ENCODE assay signal across 8 mouse cellular contexts in the genomic region with DNA sequence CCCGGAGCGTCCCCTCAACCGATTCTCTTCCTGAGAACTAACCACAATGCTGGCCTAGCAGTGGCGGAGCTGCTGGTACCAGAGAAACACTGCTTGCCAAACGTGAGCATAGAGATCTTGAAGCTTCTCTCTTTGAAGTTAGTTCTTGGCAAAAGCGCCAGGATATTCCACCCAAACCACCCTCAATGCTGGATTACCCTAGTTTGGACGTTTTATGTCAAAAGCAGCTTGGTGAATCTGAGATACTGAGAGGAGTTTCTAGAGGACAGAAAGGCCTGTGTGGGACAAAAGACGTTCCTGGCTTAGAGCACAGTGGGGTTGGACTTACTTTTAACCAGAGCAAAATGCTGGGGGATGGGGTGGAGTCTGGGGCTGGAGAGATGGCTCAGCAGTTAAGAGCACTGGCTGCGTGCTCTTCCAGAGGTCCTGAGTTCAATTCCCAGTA. TPM values are rescaled to one million over a fixed set of nuclear protein-coding genes. Genes with fewer than 3 reads are reported as not detected.
DNase-seq lines count a peak whose midpoint lies in the region; ATAC-seq and TF ChIP-seq lines count a peak whose summit lies in the region.

No protein-coding gene starts in this region.

- whole genome bisulfite sequencing in bone marrow, adult 2 months: 1% methylated on average over 9 of the region's 9 CpGs
- 7% methylated on average over 9 of the region's 9 CpGs for WGBS in heart, embryonic 16.5 days
- WGBS in liver, embryonic 15.5 days (ENCODE audit: insufficient replicate concordance): 2% methylated on average over 9 of the region's 9 CpGs
- WGBS in stomach, postnatal 0 days: 4% methylated on average over 9 of the region's 9 CpGs

- DNase-seq in left cerebral cortex, postnatal 4 days: peak; percentile 43
- DNase-seq in left cerebral cortex, postnatal 25 days (ENCODE audit: low spot score in 2 of 2): no peak
- DNase-seq in stomach, postnatal 0 days (ENCODE audit: low spot score): no peak
- DNase-seq in Muller cell, postnatal 12 days (ENCODE audit: inconsistent ontology term): no peak
- no peak for DNase-seq in adrenal gland, postnatal 25 days

- no peaks in the 10 kb centered on the region for H3K27me3 ChIP-seq in heart, embryonic 16.5 days (ENCODE audit: control insufficient read depth, insufficient read depth, low read length)
- H3K27me3 ChIP-seq in liver, embryonic 15.5 days: no peaks in the 10 kb centered on the region
- no peaks in the 10 kb centered on the region for H3K27me3 ChIP-seq in stomach, postnatal 0 days (ENCODE audit: control insufficient read depth, insufficient read depth, low read length)

- H3K4me1 ChIP-seq in bone marrow, adult 2 months (ENCODE audit: control insufficient read depth, insufficient read depth, low read length): peaks cover 4% of the 10 kb centered on the region
- H3K4me1 ChIP-seq in heart, embryonic 16.5 days (ENCODE audit: control insufficient read depth, insufficient read depth, low read length): peaks cover 10% of the 10 kb centered on the region; the same call in 1 of the 2 replicates
- H3K4me1 ChIP-seq in liver, embryonic 15.5 days (replicated peaks): peaks cover 50% of the 10 kb centered on the region
- H3K4me1 ChIP-seq in stomach, postnatal 0 days (replicated peaks; ENCODE audit: control insufficient read depth, insufficient read depth): 0 out of 2 replicates have a peak, but pooled peaks cover 2% of the 10 kb centered on the region

- no peak for TF ChIP-seq EP300 in stomach, postnatal 0 days (optimal IDR thresholded peaks at IDR 0.05)

- no peak for TF ChIP-seq POLR2A in bone marrow, adult 2 months (IDR thresholded peaks at IDR 0.05; ENCODE audit: borderline replicate concordance, control insufficient read depth, low read depth, low read length)

- no peak for TF ChIP-seq CTCF in bone marrow, adult 2 months (IDR thresholded peaks at IDR 0.05; ENCODE audit: control insufficient read depth, insufficient read depth, low read length)
- TF ChIP-seq CTCF in stomach, postnatal 0 days (IDR thresholded peaks at IDR 0.05; ENCODE audit: low read depth): no peak

- H3K36me3 ChIP-seq in heart, embryonic 16.5 days (ENCODE audit: control insufficient read depth, insufficient read depth): no peaks in the 10 kb centered on the region
- H3K36me3 ChIP-seq in liver, embryonic 15.5 days (replicated peaks): no peaks in the 10 kb centered on the region
- no peaks in the 10 kb centered on the region for H3K36me3 ChIP-seq in stomach, postnatal 0 days (ENCODE audit: control insufficient read depth, insufficient read depth, low read length)

- H3K4me2 ChIP-seq in heart, embryonic 16.5 days (ENCODE audit: low read depth, low read length): peak overlapping the region; percentile 92
- H3K4me2 ChIP-seq in liver, embryonic 15.5 days: peak overlapping the region; percentile 98
- H3K4me2 ChIP-seq in stomach, postnatal 0 days (replicated peaks; ENCODE audit: low read depth): peak overlapping the region; percentile 91

- H3K9me3 ChIP-seq in heart, embryonic 16.5 days (replicated peaks; ENCODE audit: control insufficient read depth, low read length): no peaks in the 10 kb centered on the region
- no peaks in the 10 kb centered on the region for H3K9me3 ChIP-seq in liver, embryonic 15.5 days (replicated peaks)
- H3K9me3 ChIP-seq in stomach, postnatal 0 days (ENCODE audit: control insufficient read depth, low read length): no peaks in the 10 kb centered on the region

- peak overlapping the region; percentile 74 for H3K4me3 ChIP-seq in bone marrow, adult 2 months (replicated peaks; ENCODE audit: control insufficient read depth, low read depth, low read length)
- H3K4me3 ChIP-seq in heart, embryonic 16.5 days (ENCODE audit: low read length): peak overlapping the region; percentile 74
- peak overlapping the region; percentile 90 for H3K4me3 ChIP-seq in liver, embryonic 15.5 days (replicated peaks)
- H3K4me3 ChIP-seq in stomach, postnatal 0 days (ENCODE audit: low read depth, low read length): peak overlapping the region; percentile 66

- peak overlapping the region; percentile 73 for H3K9ac ChIP-seq in heart, embryonic 16.5 days (ENCODE audit: low read length)
- peak overlapping the region; percentile 70 for H3K9ac ChIP-seq in liver, embryonic 15.5 days
- peak overlapping the region; percentile 66 for H3K9ac ChIP-seq in stomach, postnatal 0 days (ENCODE audit: low read length)

- H3K27ac ChIP-seq in bone marrow, adult 2 months (ENCODE audit: control insufficient read depth, insufficient read depth, low read depth, low read length, poor library complexity): peak overlapping the region; percentile 89
- H3K27ac ChIP-seq in heart, embryonic 16.5 days (ENCODE audit: low read length): peak overlapping the region; percentile 56
- H3K27ac ChIP-seq in liver, embryonic 15.5 days (replicated peaks): peak overlapping the region; percentile 85
- peak overlapping the region; percentile 65 for H3K27ac ChIP-seq in stomach, postnatal 0 days (replicated peaks)

- no peak for ATAC-seq in heart, embryonic 16.5 days (replicated peaks; ENCODE audit: extremely low read depth, insufficient read depth, low FRiP score)
- ATAC-seq in liver, embryonic 15.5 days (ENCODE audit: insufficient read depth): peak; percentile 31; the same call in 1 of the 2 replicates
- no peak for ATAC-seq in stomach, postnatal 0 days (ENCODE audit: low FRiP score, low TSS enrichment)

- intact Hi-C loops in left cerebral cortex, postnatal 4 days (cut with DNase I): no loop called here
- intact Hi-C loops in left cerebral cortex, postnatal 25 days (cut with DNase I): loop anchor here (1.0 kb wide), 1 partner anchor 39 kb away; a partner anchor contains a TSS

RNA-seq across cellular contexts. Expression of a gene that starts 0.6 kb away (rescaled TPM):
- 1 to 10 TPM; 5.6 to 6.2 TPM for total RNA-seq in left cerebral cortex, postnatal 4 days (2021)
- total RNA-seq in left cerebral cortex, postnatal 25 days (2021): 1 to 10 TPM; 8.9 to 9.4 TPM
- 2.1 and 3.2 TPM in 2 replicates for polyA plus RNA-seq in bone marrow, adult 2 months (2011; ENCODE audit: insufficient read depth, insufficient read length, low replicate concordance, missing spikeins)
- polyA plus RNA-seq in heart, embryonic 16.5 days (2015; fragmentation: Nextera tagmentation; extraction: Ambion mirVana): 0.44 and 0.81 TPM in 2 replicates
- polyA plus RNA-seq in liver, embryonic 15.5 days (2015; fragmentation: Nextera tagmentation; extraction: Ambion mirVana): 0.43 and 0.44 TPM in 2 replicates
- 0.11 and 0.16 TPM in 2 replicates for polyA plus RNA-seq in stomach, postnatal 0 days (2015; fragmentation: Nextera tagmentation; extraction: Ambion mirVana)
- 1.6 and 2.0 TPM in 2 replicates for total RNA-seq in adrenal gland, postnatal 25 days (2021)

RNA-seq across cellular contexts. Expression of a gene that starts 39.0 kb away (rescaled TPM):
- total RNA-seq in left cerebral cortex, postnatal 4 days (2021): 10 to 100 TPM in 1 of 2 experiments, 1 to 10 TPM in 1; 8.9 to 11.2 TPM
- 10 to 100 TPM; 13.7 to 14.2 TPM for total RNA-seq in left cerebral cortex, postnatal 25 days (2021)
- polyA plus RNA-seq in bone marrow, adult 2 months (2011; ENCODE audit: insufficient read depth, insufficient read length, low replicate concordance, missing spikeins): 6.4 and 6.6 TPM in 2 replicates
- polyA plus RNA-seq in heart, embryonic 16.5 days (2015; fragmentation: Nextera tagmentation; extraction: Ambion mirVana): 9.6 and 9.9 TPM in 2 replicates
- polyA plus RNA-seq in liver, embryonic 15.5 days (2015; fragmentation: Nextera tagmentation; extraction: Ambion mirVana): 3.5 and 3.9 TPM in 2 replicates
- polyA plus RNA-seq in stomach, postnatal 0 days (2015; fragmentation: Nextera tagmentation; extraction: Ambion mirVana): 1.9 and 2.6 TPM in 2 replicates
- 11.4 and 13.1 TPM in 2 replicates for total RNA-seq in adrenal gland, postnatal 25 days (2021)

RNA-seq across cellular contexts. Expression of a gene that starts 57.0 kb away (rescaled TPM):
- 1 to 10 TPM; 2.3 to 2.5 TPM for total RNA-seq in left cerebral cortex, postnatal 4 days (2021)
- total RNA-seq in left cerebral cortex, postnatal 25 days (2021): 1 to 10 TPM; 2.5 to 3.2 TPM
- polyA plus RNA-seq in bone marrow, adult 2 months (2011; ENCODE audit: insufficient read depth, insufficient read length, low replicate concordance, missing spikeins): 3.9 and 8.6 TPM in 2 replicates
- 2.9 and 3.2 TPM in 2 replicates for polyA plus RNA-seq in heart, embryonic 16.5 days (2015; fragmentation: Nextera tagmentation; extraction: Ambion mirVana)
- 1.8 and 2.1 TPM in 2 replicates for polyA plus RNA-seq in liver, embryonic 15.5 days (2015; fragmentation: Nextera tagmentation; extraction: Ambion mirVana)
- 9.0 and 9.1 TPM in 2 replicates for polyA plus RNA-seq in stomach, postnatal 0 days (2015; fragmentation: Nextera tagmentation; extraction: Ambion mirVana)
- 3.4 and 4.3 TPM in 2 replicates for total RNA-seq in adrenal gland, postnatal 25 days (2021)
